Mouse (Mus musculus): ENCODE measurements around the gene Slc22a23.

DNA sequence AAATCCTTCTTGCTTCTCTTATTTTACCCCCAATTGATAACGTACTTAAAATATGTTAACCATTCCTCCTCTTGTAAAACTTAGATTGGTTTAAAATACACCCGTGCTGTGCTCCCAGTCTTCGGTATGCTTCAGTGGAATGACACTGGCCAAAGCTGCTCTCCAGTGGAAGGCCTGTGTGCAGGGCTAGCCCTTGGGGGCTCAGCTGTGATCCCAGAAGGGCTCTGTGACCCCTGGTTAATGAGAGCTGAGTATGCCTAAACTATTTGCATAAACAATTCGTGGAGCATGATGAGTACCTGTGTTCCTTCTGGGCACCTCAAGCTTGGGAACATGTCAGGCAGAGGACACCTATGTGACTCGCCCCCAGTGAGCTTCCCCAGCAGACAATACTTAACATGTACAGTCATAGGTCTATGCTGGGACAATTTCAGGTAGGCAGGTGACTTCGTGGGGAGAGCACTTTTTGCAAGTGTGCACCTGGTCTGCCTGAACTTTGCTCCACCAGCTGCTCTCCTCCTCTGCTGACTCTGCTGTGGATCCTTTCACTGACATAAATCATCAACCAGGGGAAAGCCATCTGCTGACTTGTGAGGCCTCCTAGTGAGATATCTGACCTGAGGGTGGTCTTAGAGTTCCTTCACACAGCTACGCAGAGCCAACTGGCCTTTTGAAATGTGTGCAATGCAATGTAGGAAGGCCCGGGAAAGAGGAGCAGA, 77.9 kb downstream of the Slc22a23 start:
- TF ChIP-seq CTCF (IDR thresholded peaks at IDR 0.05; ENCODE audit: insufficient read depth, low read depth, low read length) (no peak), POLR2A (IDR thresholded peaks at IDR 0.05; ENCODE audit: insufficient read depth, low read depth, low read length) (no peak)
